In genomic region chr12:103425016-103425728, GRCm38 (mm10) we compare ENCODE assay signal across 9 mouse cellular contexts. TPM values are rescaled to one million over a fixed set of nuclear protein-coding genes. Genes with fewer than 3 reads are reported as not detected.
DNase-seq lines count a peak whose midpoint lies in the region; ATAC-seq and TF ChIP-seq lines count a peak whose summit lies in the region.
"Had no signal": no experiment of that assay in that cellular context is flagged by ENCODE, and none has a peak within 500 bp of the region (broad histone marks: within the 10 kb centered on the region; RNA-seq: fewer than 3 reads in every experiment).

No protein-coding gene starts in this region.

- WGBS in hindbrain, postnatal 0 days = 11% methylated on average over 33 of the region's 33 CpGs
- WGBS in midbrain, embryonic 16.5 days = 8% methylated on average over 33 of the region's 33 CpGs

- no peaks in the 10 kb centered on the region for H3K9me3 ChIP-seq in hindbrain, postnatal 0 days (ENCODE audit: low read length)
- no peaks in the 10 kb centered on the region for H3K9me3 ChIP-seq in midbrain, embryonic 16.5 days (replicated peaks; ENCODE audit: control insufficient read depth, low read length, poor library complexity, severe bottlenecking)

- DNase-seq in cerebellum, adult 9-10 months = peak; percentile 63
- no peak for DNase-seq in cerebellum, postnatal 36 days
- peak; percentile 1 for DNase-seq in retina, embryonic 14.5 days (ENCODE audit: low spot score)
- no peak for DNase-seq in retina, postnatal 1 day
- DNase-seq in hindbrain, postnatal 0 days (ENCODE audit: low spot score) = peak; percentile 27
- DNase-seq in frontal cortex, postnatal 10 days (ENCODE audit: low spot score in 2 of 2) = no peak
- no peak for DNase-seq in left cerebral cortex, adult 8-10 months (ENCODE audit: low spot score in 2 of 2)

- H3K36me3 ChIP-seq in hindbrain, postnatal 0 days (ENCODE audit: insufficient read depth, low read length) = peaks cover 4% of the 10 kb centered on the region; the same call in 1 of the 2 replicates
- H3K36me3 ChIP-seq in midbrain, embryonic 16.5 days (ENCODE audit: control insufficient read depth, insufficient read depth, low read length) = peaks cover 7% of the 10 kb centered on the region

- TF ChIP-seq CTCF in hindbrain, postnatal 0 days (IDR thresholded peaks at IDR 0.05; ENCODE audit: low read depth) = no peak

- H3K4me3 ChIP-seq in hindbrain, postnatal 0 days (ENCODE audit: low read length) = peak overlapping the region; percentile 98
- peak overlapping the region; percentile 74 for H3K4me3 ChIP-seq in midbrain, embryonic 16.5 days (ENCODE audit: low read depth, low read length)

- H3K9ac ChIP-seq in hindbrain, postnatal 0 days (replicated peaks; ENCODE audit: low read length) = peak overlapping the region; percentile 83
- H3K9ac ChIP-seq in midbrain, embryonic 16.5 days (ENCODE audit: low read depth, low read length) = peak overlapping the region; percentile 85

- H3K27me3 ChIP-seq in hindbrain, postnatal 0 days (ENCODE audit: insufficient read depth, low read length) = no peaks in the 10 kb centered on the region
- no peaks in the 10 kb centered on the region for H3K27me3 ChIP-seq in midbrain, embryonic 16.5 days (ENCODE audit: control insufficient read depth, insufficient read depth, low read depth, low read length)

- peaks cover 23% of the 10 kb centered on the region for H3K4me1 ChIP-seq in hindbrain, postnatal 0 days (ENCODE audit: insufficient read depth, low read length)
- peaks cover 39% of the 10 kb centered on the region for H3K4me1 ChIP-seq in midbrain, embryonic 16.5 days (ENCODE audit: control insufficient read depth, insufficient read depth, low read length)

- H3K4me2 ChIP-seq in hindbrain, postnatal 0 days (ENCODE audit: low read depth, low read length) = peak overlapping the region; percentile 96
- peak overlapping the region; percentile 68 for H3K4me2 ChIP-seq in midbrain, embryonic 16.5 days (ENCODE audit: low read length)

- H3K27ac ChIP-seq in hindbrain, postnatal 0 days = peak overlapping the region; percentile 90
- H3K27ac ChIP-seq in midbrain, embryonic 16.5 days (ENCODE audit: low read length) = peak overlapping the region; percentile 66

- ATAC-seq in hindbrain, postnatal 0 days = peak; percentile 68
- ATAC-seq in midbrain, embryonic 16.5 days = no peak; the same call in 1 of the 2 replicates

RNA-seq across cellular contexts. Expression of gene Ddx24, which starts 0.5 kb away (rescaled TPM):
- total RNA-seq in hindbrain, postnatal 0 days (2014; rRNA removed) = 129 and 148 TPM in 2 replicates
- 213 and 220 TPM in 2 replicates for polyA plus RNA-seq in hindbrain, postnatal 0 days (2015; fragmentation: Nextera tagmentation; extraction: Ambion mirVana)
- polyA plus RNA-seq in midbrain, embryonic 16.5 days (2015; fragmentation: Nextera tagmentation; extraction: Ambion mirVana) = 150 and 155 TPM in 2 replicates
- 100 to 1,000 TPM; 253 to 278 (median 258) TPM for total RNA-seq in left cerebral cortex, adult 8-10 months (2022)

RNA-seq across cellular contexts. Expression of gene Ifi27, which starts 8.8 kb away (rescaled TPM):
- 18.4 and 28.6 TPM in 2 replicates for total RNA-seq in hindbrain, postnatal 0 days (2014; rRNA removed)
- polyA plus RNA-seq in hindbrain, postnatal 0 days (2015; fragmentation: Nextera tagmentation; extraction: Ambion mirVana) = 26.7 and 29.2 TPM in 2 replicates
- 10.0 and 12.3 TPM in 2 replicates for polyA plus RNA-seq in midbrain, embryonic 16.5 days (2015; fragmentation: Nextera tagmentation; extraction: Ambion mirVana)
- total RNA-seq in left cerebral cortex, adult 8-10 months (2022) = 100 to 1,000 TPM in 2 of 4 experiments, 10 to 100 TPM in 2; 75.6 to 125 (median 90.7) TPM

RNA-seq across cellular contexts. Expression of gene 9330161L09Rik, which starts 17.6 kb away (rescaled TPM):
- total RNA-seq in hindbrain, postnatal 0 days (2014; rRNA removed) = 4.2 and 6.5 TPM in 2 replicates
- 0.91 and 1.1 TPM in 2 replicates for polyA plus RNA-seq in hindbrain, postnatal 0 days (2015; fragmentation: Nextera tagmentation; extraction: Ambion mirVana)
- 1.2 and 1.4 TPM in 2 replicates for polyA plus RNA-seq in midbrain, embryonic 16.5 days (2015; fragmentation: Nextera tagmentation; extraction: Ambion mirVana)
- 1 to 10 TPM; 3.4 to 5.0 (median 4.2) TPM for total RNA-seq in left cerebral cortex, adult 8-10 months (2022)

RNA-seq across cellular contexts. Expression of gene Ifi27l2a, which starts 18.3 kb away (rescaled TPM):
- 3.2 TPM in 1 of 2 replicates, not detected in the other for total RNA-seq in hindbrain, postnatal 0 days (2014; rRNA removed)
- 13.1 and 13.5 TPM in 2 replicates for polyA plus RNA-seq in hindbrain, postnatal 0 days (2015; fragmentation: Nextera tagmentation; extraction: Ambion mirVana)
- 1.6 and 2.3 TPM in 2 replicates for polyA plus RNA-seq in midbrain, embryonic 16.5 days (2015; fragmentation: Nextera tagmentation; extraction: Ambion mirVana)
- 10 to 100 TPM in 1 of 4 experiments, 1 to 10 TPM in 3; 1.3 to 12.1 (median 5.3) TPM for total RNA-seq in left cerebral cortex, adult 8-10 months (2022)

RNA-seq across cellular contexts. Expression of gene Ifi27l2b, which starts 31.9 kb away (rescaled TPM):
- not detected in 2 replicates for total RNA-seq in hindbrain, postnatal 0 days (2014; rRNA removed)
- polyA plus RNA-seq in hindbrain, postnatal 0 days (2015; fragmentation: Nextera tagmentation; extraction: Ambion mirVana) = not detected in 2 replicates
- polyA plus RNA-seq in midbrain, embryonic 16.5 days (2015; fragmentation: Nextera tagmentation; extraction: Ambion mirVana) = not detected in 2 replicates
- total RNA-seq in left cerebral cortex, adult 8-10 months (2022) = not detected
- total RNA-seq: hematopoietic stem cell, adult 5-6 weeks had no signal

Comparison
In these comparisons a context has a peak if more than half of its experiments do, and no peak if none do; other contexts are left out.
1. DNase-seq: peak in cerebellum, adult 9-10 months (single experiment), retina, embryonic 14.5 days (single experiment) and hindbrain, postnatal 0 days (single experiment); none in cerebellum, postnatal 36 days (0 of 2), retina, postnatal 1 day (single experiment), frontal cortex, postnatal 10 days (0 of 2) and left cerebral cortex, adult 8-10 months (0 of 2).